Mouse (Mus musculus): ENCODE data around the gene Rae1.

- no peak for TF ChIP-seq CTCF (IDR thresholded peaks at IDR 0.05)
- no peak for TF ChIP-seq EP300 (IDR thresholded peaks at IDR 0.05)
Observed at GRCm38 (mm10) chr2:173039041-173039440, 39.1 kb downstream of the Rae1 start.
